Mouse (Mus musculus): ENCODE measurements around the gene Hsd17b13. TPM values are rescaled to one million over a fixed set of nuclear protein-coding genes. Genes with fewer than 3 reads are reported as not detected.
"Not testable (repeated sequence)": the region's sequence is repeated elsewhere in the genome, so short reads cannot be mapped to it uniquely, and the experiment has no call there.

The Hsd17b13 gene
- total RNA-seq, 2 experiments from 2014 or later: not detected

DNA sequence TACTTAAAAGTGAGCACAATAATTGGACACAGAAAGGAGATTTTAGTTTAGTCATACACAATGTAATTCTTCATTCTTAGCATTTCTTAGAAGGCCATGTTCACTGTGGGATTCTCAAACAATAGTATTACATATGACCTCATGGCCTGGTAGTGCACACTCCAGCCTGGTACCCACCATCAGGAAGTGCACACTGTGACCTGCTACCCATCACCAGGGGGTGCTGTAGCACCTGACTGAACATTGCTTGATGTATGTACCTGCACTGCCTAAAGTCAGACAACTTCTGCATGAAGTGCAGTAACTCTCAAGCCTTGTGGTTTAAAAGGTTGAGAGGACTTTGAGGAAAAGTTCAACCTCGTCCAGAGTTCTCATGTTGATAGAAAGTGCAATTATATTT lies 16.4 kb upstream of the Hsd17b13 start:
- intact Hi-C loops (cut with DNase I): no loop called here
- no peak for DNase-seq (ENCODE audit: low spot score)

DNA sequence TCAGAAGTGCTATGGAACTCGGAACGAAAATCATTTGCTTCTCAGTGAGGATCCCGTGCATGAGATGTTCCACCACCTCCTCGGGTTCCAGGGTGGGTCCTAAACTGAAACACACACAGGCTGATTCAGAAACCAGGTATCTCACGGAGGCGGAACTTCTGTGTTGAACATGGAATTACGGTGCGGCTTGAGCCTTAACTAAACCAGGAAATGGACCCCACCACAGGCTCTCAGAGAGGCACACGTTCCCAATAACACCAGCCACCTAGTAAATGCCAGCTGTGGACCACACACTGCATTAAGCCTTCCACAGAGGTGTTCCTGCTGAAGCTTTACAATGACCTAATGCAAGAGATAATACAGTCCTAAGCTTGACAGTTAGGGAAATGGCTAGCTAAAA lies 15.6 kb upstream of the Hsd17b13 start:
- intact Hi-C loops (cut with DNase I): no loop called here
- no peak for DNase-seq (ENCODE audit: low spot score)

DNA sequence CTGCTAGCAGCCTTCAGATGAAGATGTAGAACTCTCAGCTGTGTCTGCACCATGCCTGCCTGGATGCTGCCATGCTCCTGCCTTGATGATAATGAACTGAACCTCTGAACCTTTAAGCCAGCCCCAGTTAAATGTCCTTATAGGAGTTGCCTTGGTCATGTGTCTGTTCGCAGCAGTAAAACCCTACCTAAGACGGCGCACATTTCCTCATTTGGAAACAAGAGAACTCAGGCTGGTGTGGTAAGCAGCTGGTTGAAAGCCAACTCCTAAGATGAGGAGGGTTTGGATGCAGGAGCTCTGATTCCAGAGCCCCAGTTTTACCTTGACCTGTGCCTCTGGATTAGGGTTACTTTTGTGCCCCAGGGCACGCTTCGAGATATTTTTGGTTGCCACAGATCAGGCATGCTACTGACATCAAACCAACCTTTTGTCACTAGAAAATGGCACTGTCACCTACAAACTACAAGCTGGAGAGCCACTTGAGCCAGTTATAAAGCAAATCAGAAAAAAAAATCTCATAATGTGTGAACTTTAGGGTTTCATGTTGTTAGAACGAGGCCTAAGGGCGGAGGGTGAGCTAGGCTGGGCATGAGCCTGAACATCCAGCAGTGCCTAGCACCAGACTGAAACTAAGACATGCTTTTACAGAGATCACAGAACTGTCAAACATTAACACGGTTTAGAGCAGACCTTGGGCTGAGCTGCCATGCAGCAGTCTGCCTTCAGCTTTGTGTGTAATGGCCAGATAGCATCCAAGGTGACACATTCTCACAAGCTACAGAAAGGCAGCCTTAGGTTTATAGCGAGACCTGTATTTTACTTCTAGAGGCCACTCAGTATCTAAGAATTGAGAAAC lies 3.7 kb upstream of the Hsd17b13 start:
- DNase-seq (ENCODE audit: low spot score): no peak
- intact Hi-C loops (cut with DNase I): no loop called here

DNA sequence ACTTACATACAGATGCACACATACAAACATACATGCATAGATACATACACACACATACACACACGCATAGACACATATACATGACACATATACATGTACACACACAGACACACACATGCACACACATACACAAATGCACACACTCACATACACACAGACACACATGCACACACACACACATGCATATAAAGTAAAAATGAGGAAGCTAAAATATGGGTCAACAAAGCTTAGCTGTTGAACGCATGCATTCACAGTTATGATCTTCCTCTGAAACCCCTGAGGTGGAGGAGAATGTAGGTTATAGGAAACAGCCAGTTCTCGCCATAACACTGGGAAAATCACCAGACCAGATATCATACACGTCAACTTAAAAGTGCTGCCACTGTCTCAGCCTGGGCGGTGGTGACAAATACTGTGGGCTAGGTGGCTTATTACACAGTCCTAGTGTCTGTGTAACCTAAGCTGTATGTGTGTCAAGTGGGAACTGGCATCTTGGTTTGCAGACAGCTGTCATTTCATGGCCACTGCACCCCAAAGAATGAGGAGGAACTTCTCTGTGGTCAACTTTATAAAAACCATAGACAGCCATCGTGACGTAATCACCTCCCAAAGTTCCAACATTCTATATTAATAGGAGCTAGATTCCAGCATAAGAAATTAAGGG lies 829 bp upstream of the Hsd17b13 start:
- intact Hi-C loops (cut with DNase I): no loop called here
- no peak for DNase-seq (ENCODE audit: low spot score)

DNA sequence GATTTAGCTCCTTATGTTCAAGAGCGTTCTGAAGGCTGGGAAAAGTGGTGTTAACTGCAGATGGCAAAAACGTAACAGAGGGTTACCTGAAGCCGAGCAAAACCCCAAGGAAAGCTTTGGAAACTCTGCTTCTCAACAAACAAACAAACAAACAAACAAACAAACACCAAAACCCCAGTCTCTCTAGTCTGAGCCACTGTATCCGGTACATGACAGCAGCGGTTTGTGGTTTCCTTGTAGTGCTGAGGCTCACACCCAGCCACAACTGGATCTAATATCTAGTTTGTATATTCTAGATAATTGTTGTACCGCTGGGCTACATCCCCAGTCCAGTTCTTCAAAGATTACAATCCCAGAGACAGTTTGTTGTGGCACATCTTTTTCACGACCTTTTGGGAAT lies 1.5 kb downstream of the Hsd17b13 start:
- intact Hi-C loops (cut with DNase I): no loop called here

DNA sequence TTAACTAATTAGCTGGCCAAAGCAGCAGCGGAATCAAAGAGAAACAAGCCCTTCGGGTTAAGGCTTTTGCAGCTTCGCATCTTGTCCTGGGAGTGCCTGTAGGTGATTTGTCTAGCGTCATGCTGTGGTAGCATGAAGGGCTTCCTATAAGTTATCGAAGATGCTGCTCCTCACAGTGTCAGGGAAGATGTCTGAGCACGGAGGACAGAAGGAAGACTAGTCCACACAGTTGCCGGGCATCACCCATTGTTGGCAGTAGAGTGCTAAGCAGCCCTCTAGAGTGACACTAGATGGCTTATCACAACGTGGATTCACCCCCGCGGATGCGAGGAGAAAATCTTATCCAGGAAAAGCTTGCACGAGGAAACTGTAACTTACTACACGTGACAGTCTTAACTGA lies 4.4 kb downstream of the Hsd17b13 start:
- no peak for DNase-seq (ENCODE audit: low spot score)
- intact Hi-C loops (cut with DNase I): no loop called here

More for the DNA sequence above, 1.5 kb downstream of the Hsd17b13 start:
- DNase-seq (ENCODE audit: low spot score): no peak

DNA sequence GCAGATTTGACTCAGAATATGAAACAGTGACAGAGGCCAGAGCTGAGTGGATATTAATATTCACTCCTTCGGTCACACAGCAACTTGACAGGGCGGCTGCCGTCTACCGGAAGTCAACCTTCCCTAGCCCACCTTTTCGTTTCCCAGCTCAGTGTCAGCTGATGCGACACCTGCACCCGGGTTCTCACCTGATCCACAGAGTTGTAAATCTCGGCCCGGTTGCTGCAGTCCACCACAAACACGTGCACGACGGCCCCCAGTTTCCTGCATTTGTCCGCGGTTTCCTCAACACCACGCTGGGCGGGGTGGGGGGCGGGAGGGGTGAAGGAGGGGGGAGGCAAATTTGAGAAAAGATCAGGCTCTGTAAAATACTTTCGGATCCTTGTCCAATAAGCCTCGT lies 4.8 kb downstream of the Hsd17b13 start:
- intact Hi-C loops (cut with DNase I): no loop called here
- DNase-seq (ENCODE audit: low spot score): no peak

DNA sequence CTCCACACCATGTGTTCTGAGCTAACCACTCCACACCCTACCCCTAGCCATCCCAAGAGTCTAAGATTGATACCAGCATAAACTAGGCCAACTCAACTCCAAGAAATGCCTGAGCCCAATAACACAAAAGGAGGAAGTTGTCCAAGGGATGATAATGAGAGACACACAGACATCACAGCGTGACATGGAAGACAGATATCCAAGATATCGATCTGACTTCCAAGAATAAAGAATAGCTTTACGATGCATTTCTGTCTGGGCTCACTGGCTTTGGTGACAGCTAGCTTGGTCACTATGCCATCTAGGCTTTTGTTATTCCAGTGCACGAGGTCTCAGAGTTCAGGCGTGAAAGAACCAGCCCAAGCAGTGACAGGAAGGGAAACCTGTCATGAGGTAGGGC lies 6.2 kb downstream of the Hsd17b13 start:
- intact Hi-C loops (cut with DNase I): no loop called here
- no peak for DNase-seq (ENCODE audit: low spot score)

DNA sequence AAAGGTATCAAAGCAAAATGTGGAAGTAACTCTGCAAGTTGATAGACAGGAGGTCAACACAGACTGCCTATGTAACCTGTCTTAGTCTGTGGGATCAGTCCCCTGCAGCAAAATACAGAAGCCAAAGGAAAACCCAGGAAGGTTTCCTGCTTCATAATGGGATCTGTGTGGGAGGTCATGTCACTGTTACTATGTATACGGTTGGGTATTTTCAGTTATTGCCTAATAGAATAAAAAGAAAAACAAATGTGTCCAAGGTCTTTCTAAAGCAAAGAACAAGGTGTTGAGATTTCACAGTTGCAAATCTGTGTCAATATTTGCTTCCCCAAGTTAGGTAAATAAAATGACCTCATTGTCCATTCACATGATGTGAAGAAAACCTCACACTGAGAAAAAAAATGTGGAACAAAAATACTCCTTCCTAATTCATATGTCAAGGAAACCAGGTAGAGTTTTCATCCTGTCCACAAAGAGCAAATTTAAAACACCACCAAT lies 14.2 kb downstream of the Hsd17b13 start:
- DNase-seq (ENCODE audit: low spot score): no peak
- intact Hi-C loops (cut with DNase I): no loop called here

DNA sequence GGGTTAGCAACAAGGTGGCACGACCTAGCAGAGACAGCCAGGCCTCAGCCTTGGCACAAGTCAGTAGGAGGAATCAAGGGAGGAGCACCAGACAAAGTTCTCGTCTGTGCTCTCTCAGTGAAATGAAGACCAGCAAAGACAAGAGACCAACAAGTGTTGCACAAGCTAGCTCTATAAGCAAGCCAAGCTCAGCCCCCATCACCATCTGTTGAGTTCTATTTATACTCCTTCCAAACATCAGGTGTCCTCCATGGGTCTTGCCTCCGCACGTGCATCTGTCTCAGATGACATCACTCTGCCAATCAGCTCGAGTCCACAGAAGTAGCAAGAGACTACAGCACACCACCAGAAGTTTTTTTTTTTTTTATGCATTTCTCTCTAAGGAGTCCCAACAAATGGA lies 22.6 kb downstream of the Hsd17b13 start:
- intact Hi-C loops (cut with DNase I): no loop called here
- no peak for DNase-seq (ENCODE audit: low spot score)

DNA sequence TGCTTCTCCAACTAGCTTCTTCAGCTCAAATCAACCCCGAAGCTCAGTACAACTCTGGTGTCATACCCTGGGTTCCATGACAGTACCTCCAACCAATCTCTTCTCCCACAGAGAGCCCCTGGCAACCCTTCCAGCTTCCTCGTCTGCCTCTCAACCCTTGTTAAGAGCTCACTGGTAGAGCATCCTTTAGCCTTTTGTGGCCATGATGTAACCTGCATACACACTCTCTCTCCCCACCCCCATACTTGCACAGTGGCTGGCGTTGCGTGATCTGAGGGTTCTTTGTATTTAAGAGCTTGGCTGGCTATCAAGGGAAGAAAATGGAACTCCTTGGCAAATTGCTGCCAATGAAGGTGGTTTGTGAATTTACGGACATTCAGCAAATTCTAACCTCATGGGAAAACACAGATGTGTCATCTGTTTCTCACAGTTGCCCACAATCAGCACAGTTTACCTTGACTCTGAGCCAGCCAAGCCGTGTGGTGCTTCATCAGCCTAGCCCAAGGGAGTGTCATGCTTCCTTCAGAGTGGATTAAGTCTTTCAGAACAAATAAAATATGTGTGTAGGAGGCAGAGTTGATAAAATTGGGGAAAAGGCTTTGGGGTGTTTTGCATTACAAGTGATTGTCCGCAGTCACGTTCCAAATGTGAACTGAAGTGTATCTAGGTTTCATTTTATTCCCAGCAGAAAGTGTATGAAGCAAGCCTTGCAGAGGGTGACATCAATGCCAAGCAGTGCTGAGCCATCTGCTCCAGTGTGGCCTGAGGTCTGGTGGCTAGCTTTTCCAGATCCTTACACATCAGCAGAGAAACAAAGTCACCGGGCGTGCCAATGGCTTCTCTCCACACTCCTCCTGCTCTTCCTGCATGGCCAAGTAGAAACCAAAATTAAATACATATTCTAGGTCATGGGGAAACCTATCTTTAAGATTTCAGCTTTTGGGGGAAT lies 23.8 kb downstream of the Hsd17b13 start:
- intact Hi-C loops (cut with DNase I): no loop called here
- DNase-seq (ENCODE audit: low spot score): peak; percentile 4

DNA sequence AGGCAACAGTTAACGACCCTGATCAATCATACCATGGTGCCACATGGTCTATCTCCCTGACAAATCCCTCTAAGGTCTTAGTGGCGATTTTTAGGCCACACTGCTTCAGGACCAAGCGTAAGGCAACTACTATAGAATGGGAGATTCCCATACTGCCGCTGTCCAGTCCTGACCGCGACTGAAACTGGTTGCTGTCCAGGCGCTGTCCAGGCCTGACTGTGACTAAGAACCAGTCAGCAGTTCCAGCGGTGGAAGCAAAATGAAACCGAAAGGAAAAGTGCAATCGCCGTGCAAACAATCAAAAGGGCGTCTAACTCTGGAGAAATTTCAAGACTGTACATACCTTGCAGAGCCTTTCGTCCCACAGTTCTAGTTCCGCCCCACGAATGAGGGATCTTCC lies 27.1 kb downstream of the Hsd17b13 start:
- DNase-seq (ENCODE audit: low spot score); intact Hi-C loops (cut with DNase I): not testable (repeated sequence)

DNA sequence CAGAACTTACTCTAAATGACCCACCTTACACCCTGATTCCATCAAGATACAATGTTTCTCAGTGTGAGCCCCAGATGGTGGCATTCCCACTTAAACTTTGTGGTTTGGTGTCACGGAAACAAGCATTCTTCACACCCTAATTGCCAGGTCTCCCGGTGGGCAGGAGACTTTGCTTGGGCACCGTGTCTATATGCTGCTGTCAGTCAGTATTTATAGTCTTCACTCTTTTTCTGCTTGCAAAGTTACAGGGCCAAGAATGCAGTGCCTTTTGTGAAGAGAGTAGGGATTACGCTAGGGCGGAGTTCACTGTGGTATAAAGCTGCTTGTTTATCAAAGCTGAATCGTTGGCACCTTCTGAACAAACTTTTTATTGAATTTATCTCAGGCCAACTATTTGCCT lies 34.0 kb downstream of the Hsd17b13 start:
- no peak for DNase-seq (ENCODE audit: low spot score)
- intact Hi-C loops (cut with DNase I): no loop called here

DNA sequence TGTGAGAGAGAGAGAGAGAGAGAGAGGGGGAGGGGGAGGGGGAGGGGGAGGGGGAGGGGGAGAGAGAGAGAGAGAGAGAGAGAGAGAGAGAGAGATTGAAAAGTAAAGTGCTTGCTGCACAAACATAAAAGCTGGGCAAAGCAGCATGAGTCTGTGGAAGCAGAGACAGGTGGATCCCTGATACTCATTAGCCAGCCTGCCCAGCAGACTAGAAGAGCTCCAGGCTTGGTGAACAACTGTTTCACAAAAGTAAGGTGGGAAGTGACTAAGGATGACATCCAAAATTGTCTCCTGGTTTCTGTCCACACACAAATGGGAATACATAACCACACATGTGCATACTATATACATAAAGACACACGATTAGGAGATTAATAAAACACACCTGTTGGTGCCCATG lies 37.4 kb downstream of the Hsd17b13 start:
- no peak for DNase-seq (ENCODE audit: low spot score)
- intact Hi-C loops (cut with DNase I): no loop called here

DNA sequence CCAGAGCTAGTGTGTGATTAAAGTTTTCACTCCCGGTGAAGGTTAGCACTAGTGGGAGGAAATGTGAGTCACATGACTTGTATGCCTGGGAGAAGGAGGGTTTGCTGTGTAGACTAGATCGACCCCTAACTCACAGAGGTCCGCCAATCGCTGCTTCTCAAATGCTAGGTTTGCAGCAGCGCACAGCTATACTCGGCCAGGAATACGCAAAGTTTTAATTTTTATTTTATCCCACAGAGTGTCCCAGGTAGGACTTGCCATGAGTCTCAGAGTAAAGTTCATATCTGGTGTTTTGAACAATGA lies 37.9 kb downstream of the Hsd17b13 start:
- intact Hi-C loops (cut with DNase I): no loop called here
- DNase-seq (ENCODE audit: low spot score): no peak

DNA sequence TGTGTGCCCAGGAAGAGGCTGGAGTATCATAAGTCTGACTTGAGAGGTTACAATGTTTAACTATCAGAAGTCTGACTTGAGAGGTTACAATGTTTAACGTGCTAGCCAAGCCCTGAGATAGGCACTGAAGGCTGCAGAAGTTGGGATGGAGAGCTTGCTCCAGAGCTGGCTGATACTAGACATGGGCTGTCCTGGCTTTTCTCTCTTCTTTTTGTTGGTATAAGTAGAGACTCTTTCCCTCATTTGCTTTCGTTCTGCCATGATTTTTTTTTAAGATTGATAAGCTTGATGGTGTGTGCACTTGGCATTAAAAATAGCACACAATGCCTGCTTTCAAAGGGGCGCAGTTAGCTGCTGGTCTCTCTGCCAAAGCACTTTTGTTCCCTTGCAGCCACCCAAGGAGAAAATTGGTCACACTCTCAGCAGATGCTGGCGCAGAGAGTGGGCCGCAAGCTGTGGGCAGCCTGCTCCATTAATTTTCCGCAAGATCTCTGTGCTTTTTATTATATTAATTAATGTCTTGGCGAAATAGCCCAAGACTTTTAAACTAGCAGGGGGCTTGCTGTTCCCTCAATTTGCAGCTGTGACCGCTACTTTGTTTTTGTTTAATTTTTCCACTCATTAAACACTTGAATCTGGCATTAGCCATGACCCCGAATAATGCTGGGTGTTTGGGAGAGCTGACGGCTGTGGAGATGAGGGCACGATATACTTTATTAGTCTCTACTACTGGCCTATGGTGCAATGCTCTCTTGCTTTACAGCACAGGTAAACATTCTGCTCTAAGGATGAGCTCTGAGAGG lies 38.5 kb downstream of the Hsd17b13 start:
- no peak for DNase-seq (ENCODE audit: low spot score)
- intact Hi-C loops (cut with DNase I): no loop called here

DNA sequence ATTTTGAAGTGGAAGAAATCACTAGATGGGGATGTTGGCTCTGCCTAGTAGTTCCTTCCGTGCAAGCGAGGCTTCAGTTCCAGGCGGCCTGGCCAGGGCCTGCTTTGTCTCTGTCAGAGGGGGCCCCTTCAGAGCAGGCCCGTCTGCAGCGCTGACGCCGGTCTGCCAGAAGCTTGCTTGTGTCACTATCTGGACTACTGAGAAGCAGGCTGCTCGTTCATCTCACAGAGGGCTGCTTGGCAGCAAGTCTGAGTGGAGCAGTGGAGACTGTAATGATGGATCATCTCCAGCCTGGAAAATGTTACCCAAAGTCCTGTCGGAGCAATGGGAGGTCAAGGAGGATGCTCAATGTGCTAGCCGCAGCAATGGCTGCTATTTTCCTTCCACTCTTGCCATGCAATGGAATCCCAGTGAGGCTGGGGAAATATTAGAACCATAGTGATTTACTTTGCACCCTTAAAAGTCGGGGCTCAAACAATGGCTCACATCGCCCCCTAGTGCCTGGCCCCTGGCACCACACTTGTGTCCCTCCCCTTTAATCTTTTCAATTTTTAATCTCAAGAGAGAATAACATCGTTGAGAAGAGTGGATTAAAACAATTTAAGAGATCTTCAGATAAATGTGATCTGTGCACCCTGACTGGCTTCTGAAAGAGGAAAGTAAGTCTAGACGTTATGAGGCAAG lies 40.2 kb downstream of the Hsd17b13 start:
- intact Hi-C loops (cut with DNase I): no loop called here
- peak; percentile 13 for DNase-seq (ENCODE audit: low spot score)

DNA sequence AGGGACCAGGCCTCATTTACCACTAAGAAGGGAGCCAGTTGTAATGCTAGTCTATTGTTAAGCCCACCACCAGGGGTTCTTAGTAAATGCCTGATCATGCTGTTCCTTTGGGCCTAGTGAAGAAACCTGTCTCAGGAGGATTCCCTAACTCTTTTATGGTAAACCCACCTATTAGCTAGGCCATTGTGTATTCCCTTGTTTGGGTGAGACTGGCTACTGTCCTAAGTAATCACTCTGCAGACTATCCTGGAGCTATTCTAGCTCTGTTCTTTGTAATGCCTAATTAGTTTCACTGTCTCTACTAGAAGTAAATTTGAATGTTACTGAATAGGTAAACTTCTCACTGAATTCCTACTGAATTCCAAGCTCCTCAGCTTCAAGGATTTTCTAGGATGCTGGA lies 45.3 kb downstream of the Hsd17b13 start:
- DNase-seq (ENCODE audit: low spot score); intact Hi-C loops (cut with DNase I): not testable (repeated sequence)

DNA sequence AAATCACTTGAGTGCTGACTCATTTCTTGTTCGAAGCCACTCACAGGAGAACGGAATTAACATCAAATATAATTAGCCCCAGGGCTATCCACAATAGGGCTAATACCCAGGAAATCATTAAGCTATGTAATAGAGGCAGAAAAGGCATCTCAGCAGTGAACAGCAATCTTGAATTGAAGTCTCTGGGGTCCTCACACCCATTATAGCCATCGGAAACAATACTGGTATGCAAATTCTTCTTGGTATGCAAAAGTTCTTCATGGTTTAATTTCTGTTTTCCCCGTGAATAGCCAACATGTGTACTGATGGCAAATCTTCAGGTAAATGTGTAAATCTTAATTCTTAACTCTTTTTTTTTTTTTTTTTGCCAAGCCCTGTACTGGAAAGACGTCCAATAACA lies 46.7 kb downstream of the Hsd17b13 start:
- intact Hi-C loops (cut with DNase I): no loop called here
- no peak for DNase-seq (ENCODE audit: low spot score)
